10 mouse cellular contexts compared by ENCODE assay signal in the genomic region with DNA sequence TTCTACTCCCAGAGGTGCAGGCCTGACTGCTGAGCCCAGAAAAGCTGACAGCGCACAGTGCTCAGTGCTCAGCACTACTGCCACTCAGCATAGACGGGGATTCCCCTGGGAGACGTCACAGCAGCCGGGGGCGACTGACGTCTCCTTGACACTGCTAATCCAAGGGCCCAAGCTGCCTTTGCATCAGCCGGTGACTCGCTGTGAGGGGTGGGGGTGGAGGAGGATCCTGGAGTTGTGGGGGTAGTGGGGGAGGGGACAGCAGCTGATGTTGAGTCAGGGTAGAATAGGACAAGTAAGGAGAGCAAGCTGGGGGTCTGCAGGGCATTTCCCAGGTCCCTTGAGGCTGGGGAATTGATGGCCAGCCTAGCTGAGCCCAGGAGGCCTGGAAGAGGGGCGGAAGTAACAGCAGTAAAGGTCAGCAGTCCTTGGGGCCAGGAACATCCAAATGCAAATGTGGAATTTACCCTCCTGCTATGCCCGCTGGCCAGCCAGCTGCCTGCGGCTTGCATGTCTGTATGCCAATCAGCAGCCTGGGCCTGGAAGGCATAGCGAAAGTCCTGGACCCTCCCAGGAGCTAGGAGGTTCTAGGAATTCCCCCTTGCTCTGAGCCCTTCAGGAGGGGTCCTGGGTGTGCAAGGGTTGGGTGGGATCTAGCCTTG. TPM values are rescaled to one million over a fixed set of nuclear protein-coding genes. Genes with fewer than 3 reads are reported as not detected.
A peak's percentile ranks its signal among the peaks of the same experiment; 100 is the strongest.
DNase-seq lines count a peak whose midpoint lies in the region; ATAC-seq and TF ChIP-seq lines count a peak whose summit lies in the region.
"Had no signal": no experiment of that assay in that cellular context is flagged by ENCODE, and none has a peak within 500 bp of the region (broad histone marks: within the 10 kb centered on the region; RNA-seq: fewer than 3 reads in every experiment).

No protein-coding gene starts in this region.

- no peak overlapping the region for H3K9ac ChIP-seq in ES-E14 (ENCODE audit: insufficient read depth, low read depth, low read length, poor library complexity, severe bottlenecking)
- no peak overlapping the region for H3K9ac ChIP-seq in forebrain, postnatal 0 days
- H3K9ac ChIP-seq in neural tube, embryonic 12.5 days: no peak overlapping the region
- H3K9ac ChIP-seq: liver, embryonic 13.5 days had no signal

- no peak overlapping the region for H3K4me3 ChIP-seq in ES-E14 (ENCODE audit: insufficient read depth in 1 of 2, low read depth in 1 of 2, low read length in 2 of 2, poor library complexity in 1 of 2, severe bottlenecking in 1 of 2)
- H3K4me3 ChIP-seq in forebrain, postnatal 0 days (ENCODE audit: low read depth, low read length): no peak overlapping the region
- no peak overlapping the region for H3K4me3 ChIP-seq in neural tube, embryonic 12.5 days
- H3K4me3 ChIP-seq: erythroblast, embryonic 14.5 days; liver, embryonic 13.5 days had no signal

- no peaks in the 10 kb centered on the region for H3K9me3 ChIP-seq in ES-E14 (ENCODE audit: control insufficient read depth, insufficient read depth, low read depth, low read length)
- H3K9me3 ChIP-seq in forebrain, postnatal 0 days (ENCODE audit: low read length): no peaks in the 10 kb centered on the region
- H3K9me3 ChIP-seq in neural tube, embryonic 12.5 days: no peaks in the 10 kb centered on the region
- H3K9me3 ChIP-seq: liver, embryonic 13.5 days had no signal

- H3K27me3 ChIP-seq in forebrain, postnatal 0 days (ENCODE audit: insufficient read depth, low read length): no peaks in the 10 kb centered on the region
- no peaks in the 10 kb centered on the region for H3K27me3 ChIP-seq in neural tube, embryonic 12.5 days (replicated peaks)

- no peak for TF ChIP-seq CTCF in forebrain, postnatal 0 days (IDR thresholded peaks at IDR 0.05; ENCODE audit: low read depth)

- WGBS in forebrain, postnatal 0 days: 12% methylated on average over 12 of the region's 12 CpGs
- WGBS in neural tube, embryonic 12.5 days: 8% methylated on average over 12 of the region's 12 CpGs

- H3K36me3 ChIP-seq in ES-E14 (ENCODE audit: control insufficient read depth, insufficient read depth, low read length, poor library complexity, severe bottlenecking): no peaks in the 10 kb centered on the region
- H3K36me3 ChIP-seq in forebrain, postnatal 0 days (ENCODE audit: insufficient read depth): no peaks in the 10 kb centered on the region
- no peaks in the 10 kb centered on the region for H3K36me3 ChIP-seq in neural tube, embryonic 12.5 days
- H3K36me3 ChIP-seq: liver, embryonic 13.5 days had no signal

- in situ Hi-C loops in ES-E14 (cut with MboI; ENCODE audit: low sequenced_read_pairs in 2 of 2, unreplicated experiment in 2 of 2): no loop called here

- peaks cover 6 to 13% of the 10 kb centered on the region in 2 experiments; a peak in 3 of 4 replicates for H3K4me1 ChIP-seq in ES-E14 (ENCODE audit: control insufficient read depth in 2 of 2, insufficient read depth in 2 of 2, low read length in 2 of 2, poor library complexity in 1 of 2)
- H3K4me1 ChIP-seq in forebrain, postnatal 0 days (ENCODE audit: insufficient read depth): no peaks in the 10 kb centered on the region
- peaks cover 14% of the 10 kb centered on the region for H3K4me1 ChIP-seq in neural tube, embryonic 12.5 days

- no peak overlapping the region for H3K4me2 ChIP-seq in forebrain, postnatal 0 days (ENCODE audit: low read depth)
- peak overlapping the region; percentile 20 for H3K4me2 ChIP-seq in neural tube, embryonic 12.5 days (replicated peaks)
- H3K4me2 ChIP-seq: liver, embryonic 13.5 days had no signal

- ATAC-seq in forebrain, postnatal 0 days: peak; percentile 54
- ATAC-seq in neural tube, embryonic 12.5 days (ENCODE audit: low FRiP score, low read depth): peak; percentile 30
- no peak for ATAC-seq in inflammation-experienced regulatory T-cells, adult 6 months
- no peak for ATAC-seq in cerebellum, adult (ENCODE audit: insufficient number of reproducible peaks, low FRiP score, low TSS enrichment)

- DNase-seq in ES-E14 (ENCODE audit: low read depth, low spot score): no peak
- peak; percentile 38 for DNase-seq in adrenal gland, postnatal 25 days
- DNase-seq in forebrain, postnatal 0 days: peak; percentile 18
- DNase-seq in lung, postnatal 4 days: no peak
- DNase-seq: heart, postnatal 14 days; liver, embryonic 13.5 days had no signal

- H3K27ac ChIP-seq in ES-E14 (ENCODE audit: insufficient read depth, low read depth, low read length, poor library complexity, severe bottlenecking): no peak overlapping the region
- H3K27ac ChIP-seq in forebrain, postnatal 0 days (ENCODE audit: low read depth, low read length): no peak overlapping the region
- H3K27ac ChIP-seq in neural tube, embryonic 12.5 days: no peak overlapping the region
- H3K27ac ChIP-seq: liver, embryonic 13.5 days had no signal

TF ChIP-seq in ES-E14, 5 proteins besides CTCF, POLR2A, EP300 and RAD21:
- TF ChIP-seq HCFC1 (IDR thresholded peaks at IDR 0.05; ENCODE audit: borderline replicate concordance, insufficient read depth, low read length) (no peak), MAFK (IDR thresholded peaks at IDR 0.05; ENCODE audit: insufficient read depth, low read depth, low read length) (peak; percentile 41; the same call in 1 of the 2 replicates), ZNF384 (IDR thresholded peaks at IDR 0.05; ENCODE audit: low read depth, low read length) (no peak)

RNA-seq across cellular contexts. Expression of a gene that starts 31.9 kb away (rescaled TPM):
- 2.6 and 3.5 TPM in 2 replicates for total RNA-seq in ES-E14 (2012; rRNA removed)
- 21.6 and 27.9 TPM in 2 replicates for total RNA-seq in adrenal gland, postnatal 25 days (2021)
- 91.6 and 110 TPM in 2 replicates for total RNA-seq in forebrain, postnatal 0 days (2014; rRNA removed)
- polyA plus RNA-seq in forebrain, postnatal 0 days (2015; fragmentation: Nextera tagmentation; extraction: Ambion mirVana): 14.9 and 19.2 TPM in 2 replicates
- polyA plus RNA-seq in neural tube, embryonic 12.5 days (2016; fragmentation: Nextera tagmentation; extraction: Ambion mirVana): 4.8 and 5.4 TPM in 2 replicates
- under 1 TPM in 1 of 3 experiments, not detected in 2; 0.05 TPM for polyA plus RNA-seq in inflammation-experienced regulatory T-cells, adult 6 months (2017; shearing (Covaris generic))
- polyA plus RNA-seq: erythroblast, embryonic 14.5 days had no signal

RNA-seq across cellular contexts. Expression of a gene that starts 52.3 kb away (rescaled TPM):
- total RNA-seq in ES-E14 (2012; rRNA removed): 1.2 and 1.6 TPM in 2 replicates
- total RNA-seq in adrenal gland, postnatal 25 days (2021): 5.5 and 7.3 TPM in 2 replicates
- total RNA-seq in forebrain, postnatal 0 days (2014; rRNA removed): 17.4 and 21.8 TPM in 2 replicates
- polyA plus RNA-seq in forebrain, postnatal 0 days (2015; fragmentation: Nextera tagmentation; extraction: Ambion mirVana): 8.2 and 11.2 TPM in 2 replicates
- 4.9 and 5.0 TPM in 2 replicates for polyA plus RNA-seq in neural tube, embryonic 12.5 days (2016; fragmentation: Nextera tagmentation; extraction: Ambion mirVana)
- under 1 TPM in 1 of 3 experiments, not detected in 2; 0.11 TPM for polyA plus RNA-seq in inflammation-experienced regulatory T-cells, adult 6 months (2017; shearing (Covaris generic))

Comparison
In these comparisons a context has a peak if more than half of its experiments do, and no peak if none do; other contexts are left out.
1. DNase-seq: peak in adrenal gland, postnatal 25 days (single experiment) and forebrain, postnatal 0 days (single experiment); none in ES-E14 (single experiment) and lung, postnatal 4 days (0 of 2).
2. ATAC-seq: peak in forebrain, postnatal 0 days (single experiment) and neural tube, embryonic 12.5 days (single experiment); none in inflammation-experienced regulatory T-cells, adult 6 months (single experiment) and cerebellum, adult (single experiment).